24 mouse cellular contexts compared by ENCODE assay signal in the genomic region with DNA sequence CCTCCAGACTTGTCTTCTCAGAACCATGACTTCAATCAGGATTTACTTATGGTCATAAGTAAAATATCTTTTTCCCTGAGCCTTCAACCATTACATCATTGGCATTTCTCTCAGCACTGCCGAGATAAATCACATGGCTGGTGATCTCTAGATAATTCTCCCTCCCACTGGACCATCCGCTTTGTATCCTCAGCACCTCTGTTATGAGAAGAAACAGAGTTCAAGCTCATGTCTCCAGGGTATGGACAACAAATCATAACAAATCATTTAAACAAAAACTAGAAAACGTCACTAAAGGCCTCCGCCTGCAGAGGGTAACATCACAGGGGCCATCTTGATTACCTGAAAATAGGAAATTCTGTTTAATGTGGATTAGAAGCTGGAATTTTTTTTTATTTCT. TPM values are rescaled to one million over a fixed set of nuclear protein-coding genes. Genes with fewer than 3 reads are reported as not detected.
DNase-seq lines count a peak whose midpoint lies in the region; ATAC-seq and TF ChIP-seq lines count a peak whose summit lies in the region.
"Had no signal": no experiment of that assay in that cellular context is flagged by ENCODE, and none has a peak within 500 bp of the region (broad histone marks: within the 10 kb centered on the region; RNA-seq: fewer than 3 reads in every experiment).

No protein-coding gene starts in this region.

- H3K27ac ChIP-seq in embryonic facial prominence, embryonic 14.5 days (replicated peaks; ENCODE audit: low read depth, low read length), result no peak overlapping the region
- H3K27ac ChIP-seq in embryonic facial prominence, embryonic 10.5 days (replicated peaks), result no peak overlapping the region
- no peak overlapping the region for H3K27ac ChIP-seq in lung, embryonic 14.5 days (ENCODE audit: low read depth)
- no peak overlapping the region for H3K27ac ChIP-seq in lung, postnatal 0 days (ENCODE audit: low read length)
- H3K27ac ChIP-seq: embryonic facial prominence, embryonic 12.5 days; forebrain, embryonic 10.5 days; forebrain, embryonic 12.5 days had no signal

- peak; percentile 51 for DNase-seq in embryonic facial prominence, embryonic 14.5 days (ENCODE audit: low spot score)
- DNase-seq in embryonic facial prominence, embryonic 10.5 days (ENCODE audit: low spot score), result no peak
- DNase-seq in lung, embryonic 14.5 days, result peak; percentile 8
- DNase-seq in lung, postnatal 0 days (ENCODE audit: low spot score), result no peak
- no peak for DNase-seq in right cerebral cortex, postnatal 10 days (ENCODE audit: low spot score in 2 of 2)
- DNase-seq: adrenal gland, adult 2 months; adrenal gland, postnatal 10 days; adrenal gland, postnatal 25 days; B cell, adult 2 months; cerebellum, adult 11 months; cerebellum, adult 18-20 months; cerebellum, adult 8-10 months; cerebellum, adult 9-11 months; cerebellum, postnatal 14 days; cerebellum, postnatal 36 days had no signal

- no peaks in the 10 kb centered on the region for H3K27me3 ChIP-seq in embryonic facial prominence, embryonic 14.5 days (replicated peaks; ENCODE audit: control insufficient read depth, insufficient read depth, low read length)
- H3K27me3 ChIP-seq in embryonic facial prominence, embryonic 10.5 days (replicated peaks; ENCODE audit: low read depth, poor library complexity, severe bottlenecking), result no peaks in the 10 kb centered on the region
- no peaks in the 10 kb centered on the region for H3K27me3 ChIP-seq in lung, embryonic 14.5 days (ENCODE audit: insufficient read depth, low read length)
- no peaks in the 10 kb centered on the region for H3K27me3 ChIP-seq in lung, postnatal 0 days (replicated peaks; ENCODE audit: insufficient read depth, low read length)
- H3K27me3 ChIP-seq: CH12.LX; embryonic facial prominence, embryonic 12.5 days; forebrain, embryonic 12.5 days had no signal

- TF ChIP-seq EP300 in lung, postnatal 0 days (IDR thresholded peaks at IDR 0.05), result no peak

- H3K4me1 ChIP-seq in embryonic facial prominence, embryonic 14.5 days (ENCODE audit: control insufficient read depth, insufficient read depth, low read length), result no peaks in the 10 kb centered on the region
- H3K4me1 ChIP-seq in embryonic facial prominence, embryonic 10.5 days, result no peaks in the 10 kb centered on the region
- no peaks in the 10 kb centered on the region for H3K4me1 ChIP-seq in lung, embryonic 14.5 days (ENCODE audit: insufficient read depth)
- H3K4me1 ChIP-seq in lung, postnatal 0 days (ENCODE audit: insufficient read depth, low read depth, low read length), result no peaks in the 10 kb centered on the region
- H3K4me1 ChIP-seq: embryonic facial prominence, embryonic 12.5 days; forebrain, embryonic 10.5 days; forebrain, embryonic 12.5 days had no signal

- peak; percentile 53; the same call in 1 of the 2 replicates for ATAC-seq in embryonic facial prominence, embryonic 14.5 days (ENCODE audit: low read depth)
- no peak for ATAC-seq in lung, embryonic 14.5 days (ENCODE audit: insufficient read depth)
- no peak; the same call in 1 of the 2 replicates for ATAC-seq in lung, postnatal 0 days
- ATAC-seq: CD4-positive, CD25-positive, alpha-beta regulatory T cell, adult 4 months; forebrain, embryonic 14.5 days; forebrain, embryonic 16.5 days had no signal

- H3K4me2 ChIP-seq in embryonic facial prominence, embryonic 14.5 days (ENCODE audit: low read depth, low read length), result no peak overlapping the region
- no peak overlapping the region for H3K4me2 ChIP-seq in lung, embryonic 14.5 days
- no peak overlapping the region for H3K4me2 ChIP-seq in lung, postnatal 0 days (replicated peaks; ENCODE audit: low read depth, low read length)
- H3K4me2 ChIP-seq: embryonic facial prominence, embryonic 12.5 days; forebrain, embryonic 12.5 days had no signal

- no peak overlapping the region for H3K4me3 ChIP-seq in embryonic facial prominence, embryonic 14.5 days (ENCODE audit: low read depth, low read length)
- H3K4me3 ChIP-seq in embryonic facial prominence, embryonic 10.5 days, result no peak overlapping the region
- H3K4me3 ChIP-seq in lung, embryonic 14.5 days (ENCODE audit: low read depth, low read length), result no peak overlapping the region
- no peak overlapping the region for H3K4me3 ChIP-seq in lung, postnatal 0 days (ENCODE audit: low read depth, low read length)
- H3K4me3 ChIP-seq: embryonic facial prominence, embryonic 12.5 days; erythroblast, embryonic 14.5 days; forebrain, embryonic 10.5 days; forebrain, embryonic 12.5 days had no signal

- H3K36me3 ChIP-seq in embryonic facial prominence, embryonic 14.5 days (ENCODE audit: control insufficient read depth, insufficient read depth, low read length), result no peaks in the 10 kb centered on the region
- no peaks in the 10 kb centered on the region for H3K36me3 ChIP-seq in embryonic facial prominence, embryonic 10.5 days (replicated peaks)
- no peaks in the 10 kb centered on the region for H3K36me3 ChIP-seq in lung, embryonic 14.5 days (ENCODE audit: insufficient read depth)
- H3K36me3 ChIP-seq in lung, postnatal 0 days (ENCODE audit: insufficient read depth, low read length), result no peaks in the 10 kb centered on the region
- H3K36me3 ChIP-seq: embryonic facial prominence, embryonic 12.5 days; forebrain, embryonic 10.5 days; forebrain, embryonic 12.5 days; G1E had no signal

- 62% methylated on average over 4 of the region's 4 CpGs for WGBS in embryonic facial prominence, embryonic 14.5 days
- 75% methylated on average over 4 of the region's 4 CpGs for WGBS in embryonic facial prominence, embryonic 10.5 days
- WGBS in lung, embryonic 14.5 days, result 48% methylated on average over 4 of the region's 4 CpGs
- 56% methylated on average over 4 of the region's 4 CpGs for WGBS in lung, postnatal 0 days

- no peak for TF ChIP-seq CTCF in lung, embryonic 14.5 days (IDR thresholded peaks at IDR 0.05; ENCODE audit: low read depth)
- no peak for TF ChIP-seq CTCF in lung, postnatal 0 days (IDR thresholded peaks at IDR 0.05)

- H3K9ac ChIP-seq in embryonic facial prominence, embryonic 14.5 days (ENCODE audit: low read depth, low read length), result no peak overlapping the region
- no peak overlapping the region for H3K9ac ChIP-seq in lung, embryonic 14.5 days
- H3K9ac ChIP-seq in lung, postnatal 0 days (replicated peaks; ENCODE audit: low read depth), result no peak overlapping the region
- H3K9ac ChIP-seq: embryonic facial prominence, embryonic 12.5 days; forebrain, embryonic 12.5 days had no signal

- no peaks in the 10 kb centered on the region for H3K9me3 ChIP-seq in embryonic facial prominence, embryonic 14.5 days (ENCODE audit: control insufficient read depth, low read length)
- no peaks in the 10 kb centered on the region for H3K9me3 ChIP-seq in embryonic facial prominence, embryonic 10.5 days
- no peaks in the 10 kb centered on the region for H3K9me3 ChIP-seq in lung, embryonic 14.5 days (ENCODE audit: low read depth, low read length)
- H3K9me3 ChIP-seq in lung, postnatal 0 days (ENCODE audit: low read length), result no peaks in the 10 kb centered on the region
- H3K9me3 ChIP-seq: embryonic facial prominence, embryonic 12.5 days; forebrain, embryonic 10.5 days; forebrain, embryonic 12.5 days; G1E had no signal

RNA-seq across cellular contexts. Expression of a gene that starts 58.9 kb away (rescaled TPM):
- polyA plus RNA-seq in embryonic facial prominence, embryonic 14.5 days (2014; fragmentation: Nextera tagmentation; extraction: Ambion mirVana), result 2.1 and 2.6 TPM in 2 replicates
- 0.52 and 1.3 TPM in 2 replicates for polyA plus RNA-seq in embryonic facial prominence, embryonic 10.5 days (2016; fragmentation: Nextera tagmentation; extraction: Ambion mirVana)
- 0.39 and 0.50 TPM in 2 replicates for polyA plus RNA-seq in lung, embryonic 14.5 days (2014; fragmentation: Nextera tagmentation; extraction: Ambion mirVana)
- polyA plus RNA-seq in lung, postnatal 0 days (2015; fragmentation: Nextera tagmentation; extraction: Ambion mirVana), result 1.4 and 1.7 TPM in 2 replicates
- polyA plus RNA-seq: erythroblast, embryonic 14.5 days; forebrain, embryonic 16.5 days had no signal

Comparison
In these comparisons a context has a peak if more than half of its experiments do, and no peak if none do; other contexts are left out.
1. DNase-seq: peak in embryonic facial prominence, embryonic 14.5 days (single experiment) and lung, embryonic 14.5 days (single experiment); none in embryonic facial prominence, embryonic 10.5 days (single experiment), lung, postnatal 0 days (single experiment) and right cerebral cortex, postnatal 10 days (0 of 2).